Mouse (Mus musculus) T-helper 17 cell (primary cell): ENCODE data around the gene Ebi3.
"Not testable (repeated sequence)": the region's sequence is repeated elsewhere in the genome, so short reads cannot be mapped to it uniquely, and the experiment has no call there.

Experiments used
- in situ Hi-C, 2 experiments: fragments of 300-600 bp; cut with MboI, MseI; formaldehyde crosslinking; loops; 1 replicate in 1 of 2; 2 replicates in 1 of 2; pipeline ENCODE4 v1.15.1; 2025; ENCODE audit warnings: high pct_unique_total_duplicates in 2 of 2

Gene Ebi3

GRCm38 (mm10) chr17:55952447-55953027 lies at the start of gene Ebi3:
Ebi3 (plus strand) TSS chr17:55952640.
- in situ Hi-C loops, result no loop called here

- in situ Hi-C loops, result no loop called here
These were observed 49.4 kb upstream of the Ebi3 start for GRCm38 (mm10) chr17:55903087-55903486.

GRCm38 (mm10) chr17:55903687-55904086 lies 48.8 kb upstream of the Ebi3 start:
- in situ Hi-C loops, result no loop called here

- in situ Hi-C loops, result no loop called here
These were observed 48.3 kb upstream of the Ebi3 start for GRCm38 (mm10) chr17:55904131-55904530.

- in situ Hi-C loops, result no loop called here
These were observed 45.8 kb upstream of the Ebi3 start for GRCm38 (mm10) chr17:55906669-55907068.

GRCm38 (mm10) chr17:55931553-55932502 lies 20.6 kb upstream of the Ebi3 start:
- in situ Hi-C loops, result loop anchor here (5.0 kb wide), 2 partner anchors 40 to 55 kb away; partner anchors contain the start of genes Zfp119a (in 1 of the 2) and Zfp959 (in 1 of the 2)

GRCm38 (mm10) chr17:55932635-55933034 lies 19.8 kb upstream of the Ebi3 start:
- in situ Hi-C loops, result loop anchor here (5.0 kb wide), 2 partner anchors 40 to 55 kb away; partner anchors contain the start of genes Zfp119a (in 1 of the 2) and Zfp959 (in 1 of the 2)

- in situ Hi-C loops, result loop anchor here (5.0 kb wide), 2 partner anchors 41 to 56 kb away; partner anchors contain the start of genes Zfp119a (in 1 of the 2) and Zfp959 (in 1 of the 2)
These were observed 19.2 kb upstream of the Ebi3 start for GRCm38 (mm10) chr17:55933191-55933590.

GRCm38 (mm10) chr17:55944387-55944865 lies 8.0 kb upstream of the Ebi3 start:
- in situ Hi-C loops, result not testable (repeated sequence)

GRCm38 (mm10) chr17:55944866-55945682 lies 7.4 kb upstream of the Ebi3 start:
- in situ Hi-C loops, result loop anchor here in 1 of 2 experiments (5.0 kb wide), 1 partner anchor 53 kb away; the partner anchor contains the start of gene Zfp959

GRCm38 (mm10) chr17:55945696-55946095 lies 6.7 kb upstream of the Ebi3 start:
- in situ Hi-C loops, result loop anchor here in 1 of 2 experiments (5.0 kb wide), 1 partner anchor 53 kb away; the partner anchor contains the start of gene Zfp959

- in situ Hi-C loops, result loop anchor here in 1 of 2 experiments (5.0 kb wide), 1 partner anchor 56 kb away; the partner anchor contains the start of gene Zfp959
These were observed 3.8 kb upstream of the Ebi3 start for GRCm38 (mm10) chr17:55948647-55949046.

- in situ Hi-C loops, result loop anchor here in 1 of 2 experiments (5.0 kb wide), 1 partner anchor 57 kb away; the partner anchor contains the start of gene Zfp959
These were observed 3.0 kb upstream of the Ebi3 start, which contains the start of gene Zfp119b for GRCm38 (mm10) chr17:55949400-55949799. Zfp119b (minus strand) TSS chr17:55949500.

- in situ Hi-C loops, result no loop called here
These were observed 1.8 kb upstream of the Ebi3 start for GRCm38 (mm10) chr17:55950601-55951000.

GRCm38 (mm10) chr17:55952041-55952440 lies 399 bp upstream of the Ebi3 start:
- in situ Hi-C loops, result no loop called here

- in situ Hi-C loops, result no loop called here
These were observed 1.3 kb downstream of the Ebi3 start for GRCm38 (mm10) chr17:55953751-55954150.

GRCm38 (mm10) chr17:55954229-55954628 lies 1.8 kb downstream of the Ebi3 start:
- in situ Hi-C loops, result no loop called here

- in situ Hi-C loops, result no loop called here
These were observed 3.7 kb downstream of the Ebi3 start for GRCm38 (mm10) chr17:55956129-55956528.

- in situ Hi-C loops, result no loop called here
These were observed 4.2 kb downstream of the Ebi3 start for GRCm38 (mm10) chr17:55956591-55956990.

- in situ Hi-C loops, result no loop called here
These were observed 4.7 kb downstream of the Ebi3 start for GRCm38 (mm10) chr17:55957168-55957567.
